Mouse (Mus musculus): ENCODE measurements around the gene Adgrv1. TPM values are rescaled to one million over a fixed set of nuclear protein-coding genes. Genes with fewer than 3 reads are reported as not detected.

Gene Adgrv1
- polyA plus RNA-seq, 1 experiment from 2014 or later: 16.6 TPM

GRCm38 (mm10) chr13:81352296-81352695 lies 280.7 kb downstream of the Adgrv1 start:
- H3K4me1 ChIP-seq (replicated peaks): no peaks in the 10 kb centered on the region
- H3K27ac ChIP-seq (replicated peaks): no peak overlapping the region
- ATAC-seq (ENCODE audit: low read depth): no peak
- no peaks in the 10 kb centered on the region for H3K36me3 ChIP-seq
- 83% methylated on average over 11 of the region's 11 CpGs for WGBS
- H3K4me3 ChIP-seq: no peak overlapping the region
- H3K4me2 ChIP-seq: no peak overlapping the region
- no peak overlapping the region for H3K9ac ChIP-seq
- H3K9me3 ChIP-seq: no peaks in the 10 kb centered on the region
- H3K27me3 ChIP-seq: no peaks in the 10 kb centered on the region

GRCm38 (mm10) chr13:81351462-81352155 lies 281.3 kb downstream of the Adgrv1 start:
- no peak overlapping the region for H3K27ac ChIP-seq (replicated peaks)

GRCm38 (mm10) chr13:81347261-81347980 lies 285.5 kb downstream of the Adgrv1 start:
- H3K4me3 ChIP-seq: no peak overlapping the region
- H3K4me1 ChIP-seq (replicated peaks): no peaks in the 10 kb centered on the region
- H3K9me3 ChIP-seq: no peaks in the 10 kb centered on the region
- no peak overlapping the region for H3K27ac ChIP-seq (replicated peaks)
- ATAC-seq (ENCODE audit: low read depth): no peak
- peaks cover 4% of the 10 kb centered on the region; the same call in 1 of the 2 replicates for H3K36me3 ChIP-seq
- no peak overlapping the region for H3K4me2 ChIP-seq
- H3K27me3 ChIP-seq: no peaks in the 10 kb centered on the region
- WGBS: 91% methylated on average over 15 of the region's 15 CpGs
- no peak overlapping the region for H3K9ac ChIP-seq

More at GRCm38 (mm10) chr13:81351462-81352155, 281.3 kb downstream of the Adgrv1 start:
- Histone ChIP-seq H3K36me3 (no peaks in the 10 kb centered on the region), H3K4me2 (peak overlapping the region; percentile 13; the same call in 1 of the 2 replicates), H3K9ac (no peak overlapping the region), H3K4me3 (no peak overlapping the region), H3K27me3 (no peaks in the 10 kb centered on the region), H3K4me1 (replicated peaks) (no peaks in the 10 kb centered on the region), H3K9me3 (no peaks in the 10 kb centered on the region)
- ATAC-seq (ENCODE audit: low read depth): no peak
- WGBS: 71% methylated on average over 14 of the region's 14 CpGs

- 84% methylated on average over 2 of the region's 2 CpGs for WGBS
These were observed 289.9 kb downstream of the Adgrv1 start for GRCm38 (mm10) chr13:81342987-81343596.

GRCm38 (mm10) chr13:81335241-81335640 lies 297.7 kb downstream of the Adgrv1 start:
- Histone ChIP-seq H3K27ac (replicated peaks) (no peak overlapping the region), H3K9me3 (no peaks in the 10 kb centered on the region), H3K4me2 (no peak overlapping the region), H3K9ac (no peak overlapping the region), H3K4me1 (replicated peaks) (no peaks in the 10 kb centered on the region), H3K27me3 (no peaks in the 10 kb centered on the region), H3K36me3 (no peaks in the 10 kb centered on the region), H3K4me3 (no peak overlapping the region)
- ATAC-seq (ENCODE audit: low read depth): no peak
- 73% methylated on average over 1 of the region's 1 CpGs for WGBS

More at GRCm38 (mm10) chr13:81342987-81343596, 289.9 kb downstream of the Adgrv1 start:
- H3K4me1 ChIP-seq (replicated peaks): no peaks in the 10 kb centered on the region
- H3K9ac ChIP-seq: no peak overlapping the region
- H3K4me2 ChIP-seq: no peak overlapping the region
- no peaks in the 10 kb centered on the region for H3K27me3 ChIP-seq
- H3K4me3 ChIP-seq: no peak overlapping the region
- peaks cover 4% of the 10 kb centered on the region; the same call in 1 of the 2 replicates for H3K36me3 ChIP-seq
- no peak for ATAC-seq (ENCODE audit: low read depth)
- H3K9me3 ChIP-seq: no peaks in the 10 kb centered on the region
- no peak overlapping the region for H3K27ac ChIP-seq (replicated peaks)

GRCm38 (mm10) chr13:81332018-81332417 lies 300.9 kb downstream of the Adgrv1 start:
- no peaks in the 10 kb centered on the region for H3K9me3 ChIP-seq
- no peaks in the 10 kb centered on the region for H3K4me1 ChIP-seq (replicated peaks)
- H3K9ac ChIP-seq: no peak overlapping the region
- H3K4me2 ChIP-seq: no peak overlapping the region
- WGBS: 44% methylated on average over 3 of the region's 3 CpGs
- no peaks in the 10 kb centered on the region for H3K36me3 ChIP-seq
- no peak for ATAC-seq (ENCODE audit: low read depth)
- no peaks in the 10 kb centered on the region for H3K27me3 ChIP-seq
- H3K4me3 ChIP-seq: no peak overlapping the region
- no peak overlapping the region for H3K27ac ChIP-seq (replicated peaks)

GRCm38 (mm10) chr13:81329762-81330161 lies 303.2 kb downstream of the Adgrv1 start:
- Histone ChIP-seq H3K36me3 (no peaks in the 10 kb centered on the region), H3K4me3 (no peak overlapping the region), H3K4me2 (no peak overlapping the region), H3K27me3 (no peaks in the 10 kb centered on the region), H3K4me1 (replicated peaks) (no peaks in the 10 kb centered on the region), H3K9ac (no peak overlapping the region), H3K9me3 (no peaks in the 10 kb centered on the region), H3K27ac (replicated peaks) (no peak overlapping the region)
- WGBS: 88% methylated on average over 5 of the region's 5 CpGs
- ATAC-seq (ENCODE audit: low read depth): no peak

GRCm38 (mm10) chr13:81328181-81328580 lies 304.8 kb downstream of the Adgrv1 start:
- no peak overlapping the region for H3K4me2 ChIP-seq
- H3K9me3 ChIP-seq: no peaks in the 10 kb centered on the region
- H3K27ac ChIP-seq (replicated peaks): no peak overlapping the region
- no peak overlapping the region for H3K9ac ChIP-seq
- 89% methylated on average over 1 of the region's 1 CpGs for WGBS
- no peak for ATAC-seq (ENCODE audit: low read depth)
- H3K4me1 ChIP-seq (replicated peaks): no peaks in the 10 kb centered on the region
- no peak overlapping the region for H3K4me3 ChIP-seq
- no peaks in the 10 kb centered on the region for H3K36me3 ChIP-seq
- no peaks in the 10 kb centered on the region for H3K27me3 ChIP-seq

- WGBS: 95% methylated on average over 2 of the region's 2 CpGs
- no peak overlapping the region for H3K4me3 ChIP-seq
- ATAC-seq (ENCODE audit: low read depth): no peak
These were observed 307.2 kb downstream of the Adgrv1 start for GRCm38 (mm10) chr13:81325606-81326215.

GRCm38 (mm10) chr13:81323546-81324316 lies 309.2 kb downstream of the Adgrv1 start:
- Histone ChIP-seq H3K4me1 (replicated peaks) (no peaks in the 10 kb centered on the region), H3K9me3 (no peaks in the 10 kb centered on the region), H3K9ac (no peak overlapping the region), H3K36me3 (no peaks in the 10 kb centered on the region), H3K27me3 (no peaks in the 10 kb centered on the region), H3K4me2 (no peak overlapping the region), H3K4me3 (no peak overlapping the region), H3K27ac (replicated peaks) (no peak overlapping the region)
- no peak for ATAC-seq (ENCODE audit: low read depth)
- WGBS: 92% methylated on average over 3 of the region's 3 CpGs

More at GRCm38 (mm10) chr13:81325606-81326215, 307.2 kb downstream of the Adgrv1 start:
- Histone ChIP-seq H3K4me2 (no peak overlapping the region), H3K4me1 (replicated peaks) (no peaks in the 10 kb centered on the region), H3K27me3 (no peaks in the 10 kb centered on the region), H3K9me3 (no peaks in the 10 kb centered on the region), H3K36me3 (no peaks in the 10 kb centered on the region), H3K27ac (replicated peaks) (no peak overlapping the region), H3K9ac (no peak overlapping the region)

GRCm38 (mm10) chr13:81316581-81316980 lies 316.4 kb downstream of the Adgrv1 start:
- Histone ChIP-seq H3K27ac (replicated peaks) (no peak overlapping the region), H3K4me3 (no peak overlapping the region), H3K9me3 (no peaks in the 10 kb centered on the region), H3K36me3 (no peaks in the 10 kb centered on the region), H3K27me3 (no peaks in the 10 kb centered on the region), H3K4me1 (replicated peaks) (no peaks in the 10 kb centered on the region; the same call in 1 of the 2 replicates), H3K9ac (no peak overlapping the region), H3K4me2 (no peak overlapping the region)
- 83% methylated on average over 4 of the region's 4 CpGs for WGBS
- ATAC-seq (ENCODE audit: low read depth): no peak

Measured in neural tube, embryonic 13.5 days (tissue).